Mouse (Mus musculus) olfactory bulb, adult 2 months (tissue): ENCODE data around the gene Cby1.

Source experiments
- CTCF ChIP-seq: fragments of 200-500 bp; IDR thresholded peaks from 2 replicates; pipeline ENCODE4 v1.5.1; 2012; ENCODE audit warnings: low read depth, mild to moderate bottlenecking, low read length, moderate library complexity; ENCODE audit not compliant: insufficient read depth
- POLR2A ChIP-seq: fragments of 200-500 bp; IDR thresholded peaks from 2 replicates; pipeline ENCODE4 v1.6.1; 2012; ENCODE audit warnings: mild to moderate bottlenecking, low read depth, low read length, moderate library complexity; ENCODE audit not compliant: insufficient read depth

GRCm38 (mm10) chr15:79685141-79685641 lies 26.2 kb downstream of the Cby1 start:
- TF ChIP-seq POLR2A (no peak), CTCF (no peak)
